Mouse (Mus musculus) layer of hippocampus, adult 9-10 months (tissue): ENCODE results near the gene Mcfd2.
A peak's percentile ranks its signal among the peaks of the same experiment; 100 is the strongest.
"Not testable (repeated sequence)": the region's sequence is repeated elsewhere in the genome, so short reads cannot be mapped to it uniquely, and the experiment has no call there.

ENCODE experiments used
- DNase-seq: peaks from one replicate; pipeline ENCODE4 v3.0.0; 2022; ENCODE audit warnings: low spot score

Mcfd2 gene

GRCm38 (mm10) chr17:87265792-87266186, at the start of gene Mcfd2:
TSS of gene Mcfd2 (minus strand) at chr17:87265935.
- DNase-seq, result peak; percentile 63

DNA sequence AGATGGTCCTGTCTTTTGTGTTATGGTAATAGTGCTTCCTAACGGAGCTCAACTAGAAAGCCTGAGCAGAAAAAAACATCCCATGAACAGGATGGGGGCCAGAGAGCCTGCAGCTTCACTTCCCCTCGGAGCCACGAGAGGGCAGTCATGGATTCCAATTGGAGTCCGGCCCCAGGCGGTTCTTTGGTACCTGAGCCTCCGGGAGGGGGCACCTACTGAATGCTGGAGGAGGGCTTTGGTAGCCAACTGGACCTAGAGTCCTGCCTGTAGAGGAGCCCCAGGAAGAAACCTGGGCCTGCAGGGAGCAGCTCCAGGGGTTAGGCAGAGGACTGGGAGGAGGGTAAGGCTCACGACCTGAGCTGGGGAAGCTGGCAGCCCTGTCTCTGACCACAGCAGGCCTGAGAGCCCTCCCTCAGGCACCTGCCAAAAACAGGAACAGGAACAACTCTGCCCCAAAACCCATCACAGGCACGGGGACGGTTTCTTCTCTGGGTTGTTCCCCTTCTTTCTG, 49.3 kb upstream of the Mcfd2 start:
- DNase-seq, result peak; percentile 91

DNA sequence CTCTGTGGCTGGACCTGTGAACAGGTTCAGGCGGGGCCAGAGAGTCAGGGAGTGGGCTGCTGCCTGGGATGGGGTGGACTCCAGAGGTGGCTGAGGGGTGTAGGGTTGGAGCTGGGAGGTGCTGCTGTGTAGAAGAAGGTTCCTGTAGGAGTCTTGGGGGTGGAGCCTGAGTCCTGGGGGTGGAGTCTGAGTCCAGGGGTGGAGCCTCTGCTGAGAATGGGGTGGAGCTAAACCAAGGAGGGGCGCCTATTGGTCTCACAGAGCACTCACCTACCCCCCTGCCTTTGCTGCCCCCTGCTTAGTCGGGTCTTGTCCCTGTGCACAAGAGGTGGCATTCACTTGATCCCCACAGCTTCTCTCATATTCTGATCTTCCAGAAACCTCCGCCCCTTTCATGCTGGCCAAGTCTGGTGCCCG, 48.8 kb upstream of the Mcfd2 start:
- no peak for DNase-seq

GRCm38 (mm10) chr17:87314121-87314520, 48.4 kb upstream of the Mcfd2 start:
- DNase-seq, result no peak

- no peak for DNase-seq
These were observed 47.5 kb upstream of the Mcfd2 start for GRCm38 (mm10) chr17:87312924-87313870.

DNA sequence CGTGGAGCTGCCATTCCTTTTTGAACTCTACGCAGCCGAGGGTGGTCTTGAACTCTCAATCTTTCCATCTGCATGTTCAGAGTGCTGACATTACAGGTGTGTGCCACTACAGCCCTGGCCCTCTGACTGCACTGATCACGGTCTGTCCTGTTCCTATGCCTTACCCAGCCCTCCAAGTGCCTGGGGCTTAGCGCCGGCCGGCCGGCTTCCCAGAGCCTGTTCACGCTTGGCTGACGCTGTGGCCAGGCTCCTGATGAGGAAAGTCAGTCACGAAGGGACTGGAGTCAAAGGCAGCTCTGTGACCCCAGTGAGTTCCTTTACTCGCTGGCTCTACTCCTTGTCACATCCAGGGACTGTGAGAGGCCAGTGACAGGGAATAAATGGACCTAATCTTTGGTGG, 46.6 kb upstream of the Mcfd2 start:
- no peak for DNase-seq

GRCm38 (mm10) chr17:87310497-87310896, 44.8 kb upstream of the Mcfd2 start:
- DNase-seq, result no peak

- no peak for DNase-seq
These were observed 43.5 kb upstream of the Mcfd2 start for GRCm38 (mm10) chr17:87309073-87309788.

- DNase-seq, result no peak
These were observed 41.0 kb upstream of the Mcfd2 start for GRCm38 (mm10) chr17:87306746-87307145.

GRCm38 (mm10) chr17:87305065-87305464, 39.3 kb upstream of the Mcfd2 start:
- no peak for DNase-seq

GRCm38 (mm10) chr17:87304151-87304894, 38.6 kb upstream of the Mcfd2 start:
- DNase-seq, result no peak

DNA sequence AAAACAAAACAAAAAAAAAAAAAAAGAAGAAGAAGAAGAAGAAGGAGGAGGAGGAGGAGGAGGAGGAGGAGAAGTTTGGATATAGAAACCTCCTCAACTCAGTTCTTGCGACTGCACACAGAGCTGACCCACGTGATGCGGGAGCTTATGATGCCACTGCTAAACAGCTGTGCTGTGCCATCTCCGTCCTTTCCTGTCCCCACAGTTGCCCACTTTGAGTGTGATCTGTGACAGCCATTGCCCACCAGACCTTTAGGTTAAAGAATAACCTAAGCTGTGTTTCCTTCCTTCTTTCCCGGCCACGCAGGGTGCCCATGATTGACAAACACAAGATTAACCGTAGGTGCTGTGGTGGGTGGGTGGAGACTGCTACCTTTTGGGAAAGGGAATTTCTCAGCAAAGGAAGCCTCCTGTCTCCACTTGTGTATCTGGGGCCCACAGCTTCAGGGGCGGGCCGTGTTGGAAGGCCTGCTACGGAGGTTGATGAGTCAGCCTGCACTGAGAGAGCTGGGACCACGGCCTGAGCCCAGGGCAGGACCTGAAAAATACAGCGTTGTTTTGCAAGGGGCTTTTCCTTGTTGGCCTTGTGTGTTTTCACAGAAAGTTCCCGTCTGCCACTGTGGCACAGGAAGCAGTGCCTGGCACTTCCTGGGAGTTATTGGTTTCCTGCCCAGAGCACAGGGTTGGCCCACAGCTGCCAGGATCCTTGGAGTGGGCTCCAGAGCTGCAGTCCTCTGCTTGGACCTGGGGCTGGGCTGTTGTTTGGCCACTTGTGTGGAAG, 36.5 kb upstream of the Mcfd2 start:
- no peak for DNase-seq

GRCm38 (mm10) chr17:87301607-87302006, 35.9 kb upstream of the Mcfd2 start:
- DNase-seq, result not testable (repeated sequence)

DNA sequence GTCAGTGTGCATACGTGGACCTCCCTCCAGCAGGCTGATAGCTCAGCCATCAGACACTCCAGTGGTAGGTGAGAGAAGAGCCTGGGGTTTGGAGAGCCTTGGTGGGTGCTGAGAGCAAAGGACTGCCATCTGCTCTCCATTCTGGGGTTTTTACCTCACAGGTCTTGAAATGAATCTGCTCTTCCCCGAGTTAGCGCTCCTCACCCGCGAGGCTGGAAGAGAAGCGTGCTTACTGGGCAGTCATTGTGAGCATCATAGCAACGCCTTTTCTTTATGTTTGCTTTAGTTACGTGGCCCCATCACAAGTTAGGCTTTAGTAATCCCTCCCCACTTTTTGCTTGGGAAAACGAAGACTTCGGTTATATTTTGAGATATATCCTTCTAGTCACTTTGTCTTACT, 34.6 kb upstream of the Mcfd2 start:
- no peak for DNase-seq

DNA sequence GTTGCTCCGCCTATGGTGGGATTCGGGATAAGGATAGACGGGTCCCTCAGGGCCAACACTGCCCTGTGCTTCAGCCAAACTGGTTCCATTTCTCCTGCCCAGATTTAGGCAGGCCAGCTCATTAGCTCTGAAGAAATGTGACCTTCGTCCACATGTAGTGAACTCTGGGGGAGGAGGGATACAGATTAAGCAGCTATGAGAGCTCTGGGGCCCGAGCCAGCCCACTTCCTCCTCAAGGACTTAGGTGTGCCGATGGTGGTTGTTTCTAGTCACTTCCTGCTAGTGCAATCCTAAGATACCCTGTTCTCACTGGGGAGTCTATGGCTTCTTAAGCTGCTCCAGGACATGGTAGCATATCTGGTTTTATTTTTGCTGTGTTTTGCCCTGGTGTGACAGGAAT, 33.2 kb upstream of the Mcfd2 start:
- no peak for DNase-seq

DNA sequence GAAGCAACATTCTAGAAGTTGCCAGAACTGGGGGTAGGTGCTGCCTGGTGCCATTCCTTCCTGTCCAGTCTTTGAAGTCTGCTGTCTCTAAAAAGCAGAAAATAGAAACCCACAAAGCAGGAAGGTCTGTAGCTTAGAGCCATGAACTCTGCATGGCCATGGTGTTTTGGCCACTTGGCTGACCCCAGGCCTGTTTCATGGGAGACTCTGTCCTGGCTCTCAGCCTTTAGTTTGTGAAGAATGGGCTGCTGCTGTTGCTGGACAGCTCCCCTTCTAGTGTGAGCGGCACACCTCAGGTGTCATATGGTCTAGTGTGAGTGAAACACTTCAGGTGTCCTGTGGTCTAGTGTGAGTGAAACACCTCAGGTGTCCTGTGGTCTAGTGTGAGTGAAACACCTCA, 31.0 kb upstream of the Mcfd2 start:
- DNase-seq, result not testable (repeated sequence)

- DNase-seq, result no peak
These were observed 30.0 kb upstream of the Mcfd2 start for GRCm38 (mm10) chr17:87295738-87296137.

DNA sequence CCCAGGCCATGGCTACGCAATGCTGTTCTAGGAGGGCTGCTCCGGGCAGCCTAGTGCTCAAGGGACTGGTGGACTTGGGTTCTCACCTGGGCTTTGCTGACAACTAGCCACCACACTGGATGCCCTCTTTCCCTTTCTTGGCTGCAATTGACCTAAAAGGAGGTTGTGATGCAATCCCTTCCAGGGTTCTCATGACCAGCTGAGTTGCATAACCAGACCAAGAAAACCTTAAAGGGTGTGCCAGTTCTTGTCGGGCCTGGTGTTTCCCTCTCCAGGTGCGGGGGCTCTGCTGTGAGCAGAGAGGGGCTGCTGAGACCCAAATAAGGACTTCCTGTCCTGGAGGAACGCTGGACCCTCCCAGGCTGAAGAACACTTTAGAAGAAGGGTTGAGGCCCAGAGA, 27.4 kb upstream of the Mcfd2 start:
- DNase-seq, result no peak

- DNase-seq, result no peak
These were observed 26.0 kb upstream of the Mcfd2 start for GRCm38 (mm10) chr17:87291782-87292181.

- no peak for DNase-seq
These were observed 25.3 kb upstream of the Mcfd2 start for GRCm38 (mm10) chr17:87291037-87291436.

DNA sequence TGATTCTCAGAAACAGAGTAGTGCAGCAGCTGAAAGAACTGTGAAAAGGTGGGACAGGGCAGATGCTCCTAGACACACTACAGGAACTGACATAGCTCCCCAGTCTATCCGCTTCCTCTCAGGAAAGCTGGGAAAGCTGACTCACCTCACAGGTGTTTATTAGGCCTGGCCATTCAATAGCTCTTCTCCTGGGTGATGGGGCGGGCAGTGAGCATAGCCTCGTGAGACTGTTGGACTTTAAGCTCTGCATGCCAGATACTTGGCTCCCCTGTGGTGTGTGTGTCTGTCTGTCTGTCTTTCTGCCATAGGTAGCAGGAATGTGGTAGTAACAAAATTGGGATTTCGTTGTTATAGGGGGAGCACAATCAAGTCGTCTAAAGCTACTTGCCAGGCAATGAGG, 23.6 kb upstream of the Mcfd2 start:
- DNase-seq, result no peak
